Mouse (Mus musculus): ENCODE measurements around the gene Bivm.

GRCm38 (mm10) chr1:44118239-44119054, at the start of gene Bivm, which contains the start of gene Kdelc1:
- TF ChIP-seq POLR2AphosphoS5 (IDR thresholded peaks at IDR 0.05; ENCODE audit: borderline replicate concordance, low read depth, low read length) (no peak), TBP (IDR thresholded peaks at IDR 0.05; ENCODE audit: low read depth, low read length) (peak; percentile 77), CTCF (IDR thresholded peaks at IDR 0.05 in 2 of 3, conservative IDR thresholded peaks at IDR 0.05 in 1 of 3; ENCODE audit: control insufficient read depth in 1 of 3, insufficient read depth in 1 of 3, low read depth in 2 of 3, low read length in 3 of 3, poor library complexity in 1 of 3, severe bottlenecking in 1 of 3) (no peak)
